Mouse (Mus musculus) mouse embryonic stem cell (cell line): ENCODE data around the gene Akap7.

Experiments used
- in situ Hi-C, 2 experiments: fragments of 300-500 bp; cut with MboI; formaldehyde crosslinking; loops; 1 replicate in 1 of 2; 3 replicates in 1 of 2; pipeline ENCODE4 v1.14.3; 2019 to 2020; ENCODE audit warnings: low sequenced_read_pairs in 2 of 2, low pct_unique_long_range_greater_than_20kb in 1 of 2, mixed read lengths in 1 of 2; ENCODE audit not compliant: unreplicated experiment in 1 of 2

Gene Akap7

DNA sequence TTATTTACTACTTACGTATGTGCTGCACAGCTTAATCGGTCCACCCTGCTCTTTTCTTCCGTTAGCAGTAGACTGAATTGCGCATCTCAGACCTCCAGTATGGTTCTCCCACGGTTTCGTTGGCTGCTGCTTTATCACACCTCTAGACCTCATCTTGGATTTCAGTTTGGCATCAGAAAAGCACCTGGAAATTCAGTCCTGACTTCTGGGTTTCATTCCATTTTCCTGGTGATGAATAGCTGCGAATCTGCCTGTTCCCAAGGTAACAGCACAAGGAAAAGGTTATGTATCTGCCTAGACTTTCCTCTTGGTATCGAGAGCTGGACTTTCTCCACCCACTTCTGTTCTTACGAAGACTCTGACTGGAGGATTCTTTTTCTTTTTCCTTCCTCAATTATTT, at the start of gene Akap7:
TSS of gene Akap7 (minus strand) at position 101 of the 400 bp plus-strand sequence.
- in situ Hi-C loops, result no loop called here

DNA sequence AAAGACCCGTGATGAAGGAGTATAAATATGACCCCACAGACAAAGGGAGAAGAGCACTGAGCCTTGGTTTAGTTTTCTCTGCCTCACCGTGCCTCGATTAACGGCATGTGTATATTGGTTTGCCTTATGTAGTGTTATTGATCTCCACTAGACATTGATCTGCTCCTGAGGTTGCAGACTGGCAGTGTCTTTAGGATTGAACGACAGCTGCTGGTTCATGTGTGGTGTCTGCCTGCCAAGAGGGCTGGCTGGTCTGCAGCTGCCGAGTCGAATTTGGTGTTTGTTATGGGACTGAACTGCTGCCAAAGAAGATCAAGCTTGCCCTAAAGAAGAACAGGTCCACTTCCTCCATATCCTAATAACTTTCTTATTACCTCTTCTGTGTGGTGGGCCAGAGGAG, 46.7 kb upstream of the Akap7 start:
- in situ Hi-C loops, result no loop called here

DNA sequence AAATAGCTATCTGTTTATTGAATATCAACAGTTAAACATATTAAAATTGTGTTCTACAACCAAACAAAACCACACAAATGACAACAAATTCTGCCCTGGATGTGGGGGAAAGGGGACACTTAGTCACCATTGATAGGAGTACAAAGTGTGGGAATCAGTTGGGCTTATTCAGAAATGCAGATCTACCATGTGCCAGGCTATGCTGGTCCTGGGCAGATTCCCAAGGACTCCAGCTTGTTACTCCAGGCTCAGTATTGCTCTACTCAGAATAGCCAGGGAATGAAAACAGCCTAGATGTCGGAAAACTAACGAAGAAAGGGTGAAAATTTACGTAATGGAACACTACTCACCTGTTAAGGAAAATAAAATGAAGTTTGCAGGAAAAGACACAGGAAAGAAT, 46.3 kb upstream of the Akap7 start:
- in situ Hi-C loops, result no loop called here

DNA sequence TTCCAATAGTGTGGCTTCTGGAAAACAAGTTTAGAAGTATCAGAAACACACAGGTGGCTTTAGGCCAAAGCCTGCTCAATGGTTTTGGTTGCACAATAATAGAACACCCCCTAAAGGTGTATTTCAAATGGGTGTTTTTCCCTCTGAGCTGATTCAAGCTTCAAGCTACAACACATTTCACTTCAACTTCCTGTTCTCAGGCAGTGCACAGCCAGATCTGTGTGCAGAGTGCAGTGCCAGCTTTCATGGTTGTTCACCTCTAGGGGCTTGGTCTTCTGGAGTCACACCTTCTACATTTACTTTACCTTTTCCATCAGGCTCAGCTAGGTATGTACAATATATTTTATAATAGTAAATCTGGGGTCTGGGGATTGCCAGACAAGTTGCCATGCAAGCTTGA, 35.1 kb upstream of the Akap7 start:
- in situ Hi-C loops, result no loop called here

DNA sequence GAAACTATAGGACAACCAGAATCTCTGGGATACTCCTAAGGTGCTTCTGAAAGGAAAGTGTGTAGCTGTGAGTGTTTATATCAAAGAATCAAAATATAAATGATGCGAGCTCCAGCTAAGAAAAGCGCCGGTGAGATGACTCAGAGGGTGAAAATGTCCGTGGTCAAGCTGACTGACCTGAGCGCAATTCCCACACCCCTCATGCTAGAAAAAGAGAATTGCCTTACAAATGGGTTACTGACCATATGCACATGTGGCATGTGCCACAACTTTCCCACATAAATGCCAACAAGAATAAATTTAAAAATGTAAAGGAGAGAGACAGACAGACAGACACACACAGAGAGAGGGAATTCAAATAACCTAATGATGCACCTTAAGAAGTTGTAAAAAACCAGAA, 33.0 kb upstream of the Akap7 start:
- in situ Hi-C loops, result no loop called here

DNA sequence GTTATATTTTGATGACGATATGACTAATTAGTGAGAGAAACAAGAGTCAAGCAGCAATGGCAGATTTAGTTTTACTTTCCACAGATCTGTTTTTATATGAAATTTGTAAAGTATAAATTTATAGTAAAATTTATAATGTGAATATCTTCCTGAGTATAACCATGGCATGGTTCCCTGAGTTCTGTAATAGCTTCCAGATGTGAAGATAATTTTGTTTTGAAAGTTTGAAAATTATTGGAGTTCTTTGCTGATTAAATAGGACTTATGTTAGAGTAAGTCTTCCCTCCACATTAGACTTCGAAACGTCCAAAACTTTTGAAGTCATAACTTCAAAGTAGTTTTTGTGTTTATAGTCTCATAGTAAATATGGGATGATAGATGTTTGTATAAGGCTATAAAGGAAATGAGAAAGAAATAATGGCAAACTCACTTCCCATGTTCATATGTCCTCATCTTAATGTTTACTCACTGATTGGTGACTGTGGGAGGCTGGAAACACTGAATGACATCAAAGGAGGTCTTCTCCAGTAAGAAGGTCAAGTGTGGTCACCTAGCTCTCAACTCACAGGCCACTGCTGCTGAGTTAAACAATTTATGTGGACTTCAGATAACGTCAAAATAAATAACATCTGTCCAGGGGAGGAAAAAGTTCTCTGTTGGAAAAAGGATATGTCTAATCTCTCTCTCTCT, 25.9 kb upstream of the Akap7 start:
- in situ Hi-C loops, result no loop called here

DNA sequence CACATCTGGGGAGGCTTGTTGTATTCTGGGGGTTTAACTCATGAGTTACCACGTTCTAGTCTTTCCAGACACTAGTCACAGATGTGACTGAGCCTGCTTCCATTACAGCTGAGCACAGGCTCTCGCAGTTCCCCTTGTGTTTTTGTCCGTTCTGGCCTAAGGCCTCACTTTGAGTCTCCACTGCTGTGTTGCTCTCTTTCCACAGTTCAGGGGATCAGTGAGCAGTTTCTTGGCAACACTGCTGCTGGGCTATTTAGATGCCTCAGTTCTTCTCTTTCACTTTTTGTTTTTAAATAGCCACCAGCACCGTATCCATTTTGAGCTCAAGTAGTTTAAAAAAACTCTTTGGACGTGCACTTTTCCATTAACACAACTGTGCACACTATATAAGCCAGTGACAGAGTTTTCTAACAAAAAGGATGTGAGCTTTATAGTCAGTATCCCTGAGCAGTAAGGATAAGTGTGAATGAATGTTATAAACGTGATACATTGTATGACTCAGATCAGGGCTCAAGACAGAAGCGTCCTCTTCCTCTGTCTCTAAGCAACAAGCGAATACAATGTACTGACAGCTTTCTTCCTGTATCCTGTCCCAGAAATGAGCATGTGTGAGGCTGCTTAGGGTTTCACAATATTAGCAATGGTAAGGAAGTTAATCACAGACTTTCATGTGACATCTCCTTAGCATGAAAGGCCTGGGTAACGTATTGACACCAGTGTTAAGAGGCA, 23.8 kb upstream of the Akap7 start:
- in situ Hi-C loops, result no loop called here

GRCm38 (mm10) chr10:25330094-25330493, 22.4 kb upstream of the Akap7 start:
- in situ Hi-C loops, result no loop called here

- in situ Hi-C loops, result no loop called here
These were observed 19.8 kb upstream of the Akap7 start for GRCm38 (mm10) chr10:25327511-25327910.

DNA sequence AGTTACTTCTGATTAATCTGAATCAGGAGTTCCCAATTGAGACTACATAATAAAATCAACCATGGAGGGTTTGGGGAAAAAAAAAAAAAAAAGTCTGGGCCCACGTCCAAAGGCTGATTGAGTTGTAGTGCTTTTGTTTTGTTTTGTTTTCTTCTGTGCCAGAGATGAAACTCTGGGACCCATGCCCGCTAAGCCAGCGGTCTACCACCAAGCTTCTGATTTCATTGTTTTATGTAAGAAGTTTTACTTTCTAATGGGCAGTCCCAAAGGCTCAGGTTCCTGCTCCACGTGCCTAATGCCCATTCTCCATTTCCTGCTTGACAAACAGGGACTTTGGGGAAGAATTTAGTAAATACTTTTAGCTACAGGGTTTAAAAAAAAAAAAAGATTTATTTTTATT, 18.0 kb upstream of the Akap7 start:
- in situ Hi-C loops, result no loop called here

GRCm38 (mm10) chr10:25321198-25321597, 13.5 kb upstream of the Akap7 start:
- in situ Hi-C loops, result no loop called here

DNA sequence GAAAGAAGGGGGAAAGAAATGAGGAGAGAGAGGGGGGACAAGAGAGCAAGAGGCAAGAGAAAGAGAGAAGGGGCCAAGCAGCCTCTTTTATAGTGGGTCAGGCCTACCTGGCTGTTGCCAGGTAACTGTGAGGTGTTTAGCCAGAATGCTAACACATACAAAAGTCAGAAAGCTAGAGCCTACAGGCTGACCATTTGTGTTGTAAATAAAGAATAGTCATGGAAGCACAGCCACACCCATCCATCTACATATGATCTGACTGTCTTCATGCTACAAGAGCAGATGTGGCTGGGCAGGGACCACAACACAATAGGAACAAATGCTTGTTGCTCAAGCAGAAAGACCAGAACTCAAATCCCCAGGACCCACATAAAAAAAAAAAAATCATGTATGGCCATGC, 11.9 kb upstream of the Akap7 start:
- in situ Hi-C loops, result no loop called here

- in situ Hi-C loops, result no loop called here
These were observed 10.7 kb upstream of the Akap7 start for GRCm38 (mm10) chr10:25318405-25318804.

GRCm38 (mm10) chr10:25317665-25318064, 10.0 kb upstream of the Akap7 start:
- in situ Hi-C loops, result no loop called here

- in situ Hi-C loops, result no loop called here
These were observed 6.3 kb upstream of the Akap7 start for GRCm38 (mm10) chr10:25313856-25314584.

GRCm38 (mm10) chr10:25311554-25312212, 4.0 kb upstream of the Akap7 start:
- in situ Hi-C loops, result no loop called here

GRCm38 (mm10) chr10:25310736-25311135, 3.1 kb upstream of the Akap7 start:
- in situ Hi-C loops, result no loop called here

DNA sequence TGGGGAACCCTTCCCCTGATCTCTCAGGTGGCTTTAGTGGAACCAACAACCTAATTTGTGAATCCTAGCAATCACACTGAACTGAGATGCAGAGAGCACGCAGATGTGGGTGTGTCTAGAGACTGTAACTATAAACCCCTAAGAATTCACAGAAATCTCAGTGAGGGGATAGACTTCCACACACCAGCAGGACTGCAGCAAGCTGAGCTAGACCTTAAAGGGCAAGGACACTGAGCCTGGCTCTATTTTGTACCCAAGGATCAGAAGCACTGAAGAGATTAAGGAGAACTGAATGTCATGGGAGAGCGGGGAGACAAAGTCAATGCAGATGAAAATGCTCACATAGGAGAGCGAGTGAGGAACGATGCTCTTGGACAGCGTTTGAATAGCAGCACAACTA, 2.3 kb upstream of the Akap7 start:
- in situ Hi-C loops, result no loop called here

DNA sequence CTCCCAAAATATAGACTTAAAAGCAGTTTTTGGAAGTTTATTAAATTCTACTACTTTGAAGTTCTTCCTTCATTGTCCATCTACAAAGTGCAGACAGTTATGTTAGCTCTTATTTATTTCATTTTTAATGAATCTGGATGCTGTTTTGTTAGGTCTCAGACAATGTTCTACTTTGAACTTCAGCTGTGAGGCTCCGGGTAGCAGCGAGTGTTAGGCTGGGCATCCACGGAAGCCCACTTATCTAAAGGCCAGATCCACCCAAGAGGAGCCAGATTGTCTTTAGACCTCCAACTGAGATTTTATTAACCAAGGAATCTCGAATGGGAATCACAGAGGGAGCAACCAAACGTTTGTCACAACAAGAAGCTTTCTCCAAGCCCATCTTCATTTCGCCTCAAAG, 2.5 kb downstream of the Akap7 start:
- in situ Hi-C loops, result no loop called here
